In the genomic region with DNA sequence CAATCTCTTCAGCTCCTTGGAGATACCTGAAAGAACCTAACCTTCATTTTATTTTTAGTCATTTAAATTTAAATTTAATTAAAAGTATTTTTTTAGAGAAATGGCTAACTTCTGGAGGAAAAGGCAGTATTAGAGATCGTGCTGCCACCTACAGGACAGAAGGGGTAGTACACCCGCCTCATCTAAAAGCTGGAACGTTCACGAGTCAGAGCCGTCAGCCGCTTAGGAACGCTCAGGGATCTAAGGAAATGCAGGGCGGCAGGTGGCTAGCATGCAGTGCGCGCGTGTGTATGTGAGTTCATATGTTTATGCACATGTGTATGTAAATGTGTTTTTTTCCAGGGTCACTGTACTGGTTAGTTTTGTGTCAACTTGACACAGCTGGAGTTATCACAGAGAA, we compare ENCODE assay signal across 9 mouse cellular contexts. TPM values are rescaled to one million over a fixed set of nuclear protein-coding genes. Genes with fewer than 3 reads are reported as not detected.
DNase-seq lines count a peak whose midpoint lies in the region; ATAC-seq and TF ChIP-seq lines count a peak whose summit lies in the region.
"Had no signal": no experiment of that assay in that cellular context is flagged by ENCODE, and none has a peak within 500 bp of the region (broad histone marks: within the 10 kb centered on the region; RNA-seq: fewer than 3 reads in every experiment).

No protein-coding gene starts in this region.

- WGBS in heart, embryonic 10.5 days: 9% methylated on average over 11 of the region's 11 CpGs
- WGBS in small intestine, adult 2 months: 4% methylated on average over 11 of the region's 11 CpGs

- H3K9me3 ChIP-seq in heart, embryonic 10.5 days: no peaks in the 10 kb centered on the region

- no peak overlapping the region for H3K27ac ChIP-seq in heart, embryonic 10.5 days
- no peak overlapping the region for H3K27ac ChIP-seq in embryonic fibroblast, embryonic 13.5 days (ENCODE audit: insufficient read depth, low read length)
- H3K27ac ChIP-seq in small intestine, adult 2 months (ENCODE audit: insufficient read depth, low read depth, low read length): no peak overlapping the region
- H3K27ac ChIP-seq: macrophage had no signal

- peak; percentile 47; the same call in 1 of the 2 replicates for TF ChIP-seq CTCF in embryonic fibroblast, embryonic 13.5 days (IDR thresholded peaks at IDR 0.05; ENCODE audit: borderline replicate concordance, insufficient read depth, low read length)
- TF ChIP-seq CTCF in small intestine, adult 2 months (IDR thresholded peaks at IDR 0.05; ENCODE audit: extremely low read depth, insufficient read length, insufficient replicate concordance, low read depth, low read length): peak; percentile 62; the same call in 1 of the 2 replicates

- no peaks in the 10 kb centered on the region; the same call in 1 of the 2 replicates for H3K4me1 ChIP-seq in heart, embryonic 10.5 days
- H3K4me1 ChIP-seq in embryonic fibroblast, embryonic 13.5 days (ENCODE audit: control insufficient read depth, insufficient read depth, low read length): no peaks in the 10 kb centered on the region
- H3K4me1 ChIP-seq in small intestine, adult 2 months (ENCODE audit: control insufficient read depth, insufficient read depth, insufficient read length, low read length): no peaks in the 10 kb centered on the region

- no peak for TF ChIP-seq POLR2A in embryonic fibroblast, embryonic 13.5 days (IDR thresholded peaks at IDR 0.05; ENCODE audit: low read depth, low read length)
- no peak for TF ChIP-seq POLR2A in small intestine, adult 2 months (IDR thresholded peaks at IDR 0.05; ENCODE audit: low read depth, low read length)

- intact Hi-C loops in heart, postnatal 36 days (cut with DNase I): loop anchor here (2.0 to 5.0 kb wide), 3 partner anchors 68 to 865 kb away; no protein-coding TSS in a partner anchor

- no peak overlapping the region for H3K4me3 ChIP-seq in heart, embryonic 10.5 days
- no peak overlapping the region for H3K4me3 ChIP-seq in embryonic fibroblast, embryonic 13.5 days (ENCODE audit: insufficient read depth, low read length)
- no peak overlapping the region for H3K4me3 ChIP-seq in small intestine, adult 2 months (ENCODE audit: low read depth, low read length)

- H3K27me3 ChIP-seq in heart, embryonic 10.5 days (ENCODE audit: insufficient read depth, poor library complexity, severe bottlenecking): no peaks in the 10 kb centered on the region
- H3K27me3 ChIP-seq in small intestine, adult 2 months (ENCODE audit: control insufficient read depth, insufficient read depth, low read length): no peaks in the 10 kb centered on the region

- DNase-seq in heart, adult 11 months: peak; percentile 91
- no peak for DNase-seq in heart, embryonic 10.5 days (ENCODE audit: low spot score)
- peak; percentile 57 to 73 for DNase-seq in adrenal gland, postnatal 36 days
- DNase-seq in heart, postnatal 36 days: peak; percentile 59 to 78
- peak; percentile 68 to 82 for DNase-seq in layer of hippocampus, postnatal 14 days (ENCODE audit: low spot score in 2 of 2)

- ATAC-seq in megakaryocyte-erythroid progenitor cell, adult 5-6 weeks (replicated peaks; ENCODE audit: low FRiP score, low TSS enrichment, poor library complexity, severe bottlenecking): peak; percentile 59; the same call in 1 of the 2 replicates

- no peaks in the 10 kb centered on the region for H3K36me3 ChIP-seq in heart, embryonic 10.5 days
- no peaks in the 10 kb centered on the region for H3K36me3 ChIP-seq in small intestine, adult 2 months (ENCODE audit: control insufficient read depth, insufficient read depth, low read length)

RNA-seq across cellular contexts. Expression of a gene that starts 16.3 kb away (rescaled TPM):
- polyA plus RNA-seq in heart, embryonic 10.5 days (2016; fragmentation: Nextera tagmentation; extraction: Ambion mirVana): not detected in 2 replicates
- not detected for total RNA-seq in adrenal gland, postnatal 36 days (2021)
- polyA plus RNA-seq in embryonic fibroblast, embryonic 13.5 days (2011; ENCODE audit: insufficient read length, low read depth, missing spikeins): not detected in 2 replicates
- not detected for total RNA-seq in heart, postnatal 36 days (2021)
- total RNA-seq in layer of hippocampus, postnatal 14 days (2021): not detected
- total RNA-seq in megakaryocyte-erythroid progenitor cell, adult 5-6 weeks (2014; fragmentation: Nextera tagmentation): not detected in 2 replicates
- not detected in 2 replicates for total RNA-seq in megakaryocyte-erythroid progenitor cell, adult 5-6 weeks (2017)
- not detected in 2 replicates for polyA plus RNA-seq in small intestine, adult 2 months (2012; rRNA removed)
- polyA plus RNA-seq: macrophage had no signal
